Mouse (Mus musculus): Measurements from ENCODE around the gene Zbtb11.
"Not testable (repeated sequence)": the region's sequence is repeated elsewhere in the genome, so short reads cannot be mapped to it uniquely, and the experiment has no call there.

Zbtb11 gene

GRCm38 (mm10) chr16:56037138-56038010, 63.7 kb downstream of the Zbtb11 start, which contains the start of gene Trmt10c:
TSS of gene Trmt10c (minus strand) at chr16:56037819.
- in situ Hi-C loops (cut with MboI, MseI), result loop anchor here (10.0 kb wide), 1 partner anchor 133 kb away; no protein-coding TSS in a partner anchor

- in situ Hi-C loops (cut with MboI, MseI), result loop anchor here (10.0 kb wide), 1 partner anchor 133 kb away; no protein-coding TSS in a partner anchor
Measured at GRCm38 (mm10) chr16:56038090-56038489, 64.4 kb downstream of the Zbtb11 start.

- in situ Hi-C loops (cut with MboI, MseI), result not testable (repeated sequence)
Measured at GRCm38 (mm10) chr16:56048038-56048437, 74.4 kb downstream of the Zbtb11 start, which contains the start of gene Senp7. TSS of gene Senp7 (plus strand) at chr16:56048338.

- in situ Hi-C loops (cut with MboI, MseI), result no loop called here
Measured at GRCm38 (mm10) chr16:56055911-56056310, 82.2 kb downstream of the Zbtb11 start.

GRCm38 (mm10) chr16:56056944-56057590, 83.4 kb downstream of the Zbtb11 start:
- in situ Hi-C loops (cut with MboI, MseI), result no loop called here

GRCm38 (mm10) chr16:56058151-56058550, 84.5 kb downstream of the Zbtb11 start:
- in situ Hi-C loops (cut with MboI, MseI), result no loop called here
